Mouse (Mus musculus) heart, adult 11 months (tissue): Measurements from ENCODE around the gene Stat2.
"Not testable (repeated sequence)": the region's sequence is repeated elsewhere in the genome, so short reads cannot be mapped to it uniquely, and the experiment has no call there.

Experiments
- DNase-seq: peaks from one replicate; pipeline ENCODE4 v3.0.0; 2022

The Stat2 gene

DNA sequence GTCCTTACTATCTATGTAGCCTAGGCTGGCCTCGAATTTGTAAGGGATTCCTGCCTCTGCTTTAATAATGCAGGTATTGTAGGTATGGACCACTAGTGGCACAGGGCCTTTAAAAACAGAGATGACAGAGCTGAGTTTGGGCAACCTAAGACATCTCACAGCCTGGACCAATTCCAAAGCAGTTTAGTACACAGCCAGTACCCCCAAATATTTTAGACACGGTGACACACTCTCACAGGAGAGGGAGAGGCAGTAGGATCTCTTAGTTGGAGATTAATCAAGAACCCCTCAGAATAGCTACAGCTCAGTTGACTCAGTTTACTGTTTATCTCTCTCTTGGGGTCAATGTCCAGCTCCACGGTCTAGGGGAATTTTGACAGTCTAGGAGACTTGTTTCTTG, 32.0 kb downstream of the Stat2 start:
- DNase-seq, result no peak

DNA sequence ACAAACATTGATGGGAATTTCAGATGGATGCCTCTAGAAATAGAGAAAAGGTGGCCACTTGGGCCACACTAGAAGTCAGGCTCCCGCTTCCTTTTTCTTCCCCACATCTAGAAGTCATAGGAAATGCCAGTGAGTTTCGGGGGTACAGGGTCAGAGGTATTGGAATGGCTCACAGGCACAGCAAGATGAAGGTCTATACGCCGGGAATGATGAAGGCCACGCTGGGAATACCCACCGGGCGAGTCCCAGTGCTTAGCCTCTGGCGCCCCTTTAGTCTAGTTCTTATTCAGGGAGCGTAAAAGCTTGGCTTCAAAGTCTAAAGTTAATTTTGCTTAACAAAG, 32.4 kb downstream of the Stat2 start:
- DNase-seq, result no peak

DNA sequence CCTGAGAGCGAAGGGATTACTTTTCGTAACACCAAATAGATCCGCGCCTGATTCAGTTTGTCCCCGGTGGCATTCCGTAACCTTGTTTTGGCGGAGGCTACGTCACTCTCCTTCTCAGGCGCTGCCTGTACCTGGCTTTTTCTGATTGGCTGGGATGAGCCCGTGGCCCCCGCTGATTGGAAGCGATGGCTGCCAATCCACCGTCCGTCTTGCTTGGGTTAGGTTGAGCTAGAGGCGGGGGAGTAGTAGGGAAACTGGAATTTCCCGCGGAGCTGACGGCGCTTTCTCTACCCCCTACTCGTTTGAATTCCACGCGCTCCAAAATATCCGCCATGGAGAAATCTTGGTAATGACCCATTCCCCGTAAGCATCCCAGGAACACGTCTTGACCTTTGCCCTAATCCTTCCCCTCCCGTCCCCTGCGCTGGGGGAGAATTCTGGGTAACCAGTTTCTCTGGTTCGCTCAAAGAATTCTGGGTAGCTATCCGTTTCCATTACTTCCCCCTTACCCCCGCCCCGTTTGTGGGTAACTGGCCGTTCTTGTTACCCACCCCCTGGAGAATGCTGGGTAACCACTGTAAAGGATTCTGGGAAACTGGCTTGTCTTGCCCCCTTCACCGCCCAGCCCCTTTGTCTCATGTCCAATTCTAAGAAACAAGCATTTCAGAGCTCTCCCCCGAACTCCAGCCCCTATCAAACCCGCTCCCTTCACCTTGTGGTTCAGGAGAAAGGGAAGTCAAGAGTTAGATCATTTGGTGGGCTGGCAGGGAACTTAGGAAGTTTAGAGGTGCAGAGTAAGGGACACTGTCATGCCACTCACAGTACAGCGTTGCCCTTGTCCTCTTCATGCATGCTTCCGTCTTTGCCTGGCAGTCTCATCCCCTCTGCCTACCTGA, 33.0 kb downstream of the Stat2 start, which contains the start of gene Pan2:
Gene Pan2 (plus strand): TSS at position 210 of the 896 bp plus-strand sequence.
- peak; percentile 100 for DNase-seq

DNA sequence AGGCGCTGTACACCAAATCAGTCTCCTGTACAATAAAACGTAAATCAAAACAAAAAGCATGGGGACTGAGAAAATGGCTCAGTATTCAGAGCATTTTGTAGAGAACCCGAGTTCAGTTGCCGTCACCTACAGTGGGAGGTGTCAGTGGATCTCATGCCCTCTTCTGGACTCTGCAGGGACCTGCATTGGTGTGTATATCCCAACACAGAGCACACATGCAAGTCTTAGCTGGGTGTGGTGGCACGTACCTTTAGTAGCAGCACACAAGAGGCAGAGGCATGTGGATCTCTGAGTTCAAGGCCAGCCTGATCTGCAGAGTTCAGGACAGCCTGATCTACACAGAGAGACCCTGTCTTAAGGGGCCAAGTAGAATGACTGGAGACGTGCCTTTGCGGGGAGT, 39.3 kb downstream of the Stat2 start:
- no peak for DNase-seq

DNA sequence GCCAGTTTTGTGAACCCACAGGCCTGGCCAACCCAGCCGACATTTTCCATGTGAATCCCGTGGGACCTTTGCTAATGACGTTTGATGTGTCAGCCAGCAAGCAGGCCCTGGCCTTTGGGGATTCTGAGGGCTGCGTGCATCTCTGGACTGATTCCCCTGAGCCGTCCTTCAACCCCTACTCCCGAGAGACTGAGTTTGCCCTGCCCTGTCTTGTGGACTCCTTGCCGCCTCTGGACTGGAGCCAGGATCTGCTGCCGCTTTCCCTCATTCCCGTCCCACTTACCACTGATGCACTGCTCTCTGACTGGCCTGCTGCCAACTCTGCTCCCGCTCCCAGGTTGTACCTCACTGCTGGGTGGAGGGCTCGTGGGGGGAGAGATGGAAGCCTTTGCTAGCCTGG, 39.8 kb downstream of the Stat2 start:
- peak; percentile 89 for DNase-seq

DNA sequence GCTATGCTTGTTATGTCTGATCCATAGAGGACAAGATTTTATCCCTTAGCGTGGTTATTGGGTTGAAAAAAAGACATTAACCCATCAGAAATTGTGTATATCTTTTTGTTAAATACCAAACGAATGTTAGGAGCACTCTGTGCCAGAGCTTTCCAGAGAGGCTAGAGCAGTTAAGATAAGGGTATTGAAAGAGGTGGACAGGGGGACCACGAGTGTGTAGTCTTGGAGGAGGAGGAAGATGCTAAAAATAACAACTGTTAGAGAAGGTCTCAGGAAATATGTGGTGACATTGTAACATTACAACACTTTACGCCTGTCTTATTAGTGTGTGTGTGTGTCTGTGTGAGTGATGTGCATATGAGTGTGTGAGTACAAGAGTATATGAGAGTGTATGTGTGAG, 40.5 kb downstream of the Stat2 start:
- DNase-seq, result no peak

DNA sequence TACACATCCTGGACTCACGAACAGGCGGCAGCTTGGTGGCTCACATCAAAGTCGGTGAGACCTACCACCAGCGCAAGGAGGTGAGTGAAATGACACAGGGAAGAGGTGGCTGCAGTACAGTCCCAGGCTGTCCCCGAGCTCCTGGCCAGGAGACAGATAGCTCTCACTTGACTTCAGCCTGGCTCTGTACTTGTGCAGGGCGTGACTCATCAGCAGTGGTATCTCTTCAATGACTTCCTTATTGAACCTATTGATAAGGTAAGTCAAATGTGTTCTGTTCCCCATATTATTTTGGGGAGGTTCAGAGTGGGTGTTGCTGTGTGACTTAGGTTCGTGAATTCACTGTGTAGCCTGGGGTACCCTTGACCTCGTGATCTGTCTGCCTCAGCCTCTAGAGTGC, 45.2 kb downstream of the Stat2 start:
- DNase-seq, result no peak

DNA sequence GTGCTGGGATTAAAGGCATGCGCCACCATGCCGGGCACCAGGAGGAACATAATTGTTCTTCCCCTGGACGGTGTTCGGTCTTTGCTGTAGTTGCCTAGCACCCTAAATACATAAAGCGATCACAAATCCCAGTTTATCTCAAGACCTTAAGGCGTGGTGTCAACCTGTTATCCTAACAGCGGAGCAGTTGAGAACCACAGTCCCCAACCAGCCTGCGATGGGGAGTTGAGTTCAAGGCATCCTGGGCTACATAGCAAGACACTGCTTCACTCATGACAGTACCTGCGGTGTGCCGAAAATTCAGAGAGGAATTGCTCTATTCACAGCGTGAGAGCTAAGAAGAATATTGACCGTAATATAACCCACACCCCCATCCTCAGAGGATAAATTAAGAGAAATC, 51.3 kb downstream of the Stat2 start:
- DNase-seq, result no peak

DNA sequence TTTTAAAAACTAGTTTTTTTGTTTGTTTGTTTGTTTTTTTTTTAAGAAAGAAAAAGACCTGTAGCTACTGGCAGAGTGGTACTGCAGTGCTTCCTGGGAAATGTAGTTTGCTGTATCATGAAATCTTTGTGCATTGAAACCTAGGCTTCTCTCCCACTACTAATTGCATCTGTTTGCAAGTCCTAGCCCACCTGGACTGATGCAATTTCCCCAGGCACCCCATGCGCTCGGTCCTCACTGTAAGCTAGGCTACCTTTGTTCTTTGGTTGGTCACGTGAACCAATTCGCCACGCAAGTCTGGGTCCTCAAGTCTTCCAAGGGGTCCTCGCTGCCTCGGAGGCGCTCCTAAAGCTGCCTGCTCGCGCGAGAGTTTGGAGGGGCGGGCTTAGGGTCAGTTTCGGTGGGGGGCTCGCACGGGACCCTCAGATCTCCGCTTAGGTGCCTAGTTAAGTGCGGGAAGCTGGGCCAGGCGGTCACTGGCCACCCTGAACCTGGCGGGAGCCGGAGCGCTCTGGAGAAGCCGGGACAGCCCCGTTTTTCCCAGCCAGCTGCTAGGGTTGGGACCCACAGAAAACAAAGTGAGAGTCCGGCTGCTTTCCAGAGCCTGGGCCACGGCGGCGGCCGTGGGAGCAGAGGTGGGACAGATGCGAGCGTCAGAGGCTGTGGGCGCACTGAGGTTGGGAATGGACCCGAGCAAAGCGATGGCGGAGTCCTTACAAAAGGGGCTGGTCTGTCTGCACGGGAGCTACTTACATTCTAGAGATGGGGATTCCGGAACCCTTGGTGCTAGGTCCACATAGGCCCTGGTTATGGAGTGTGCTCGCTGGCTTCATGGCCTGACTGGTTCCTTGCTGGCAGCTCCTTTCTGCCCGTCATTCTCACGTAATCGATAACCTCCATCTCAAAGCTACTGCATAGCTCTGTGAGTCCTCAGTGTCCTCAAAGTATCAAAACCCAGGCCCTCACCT, 52.1 kb downstream of the Stat2 start, which contains the start of gene Cnpy2:
Gene Cnpy2 (plus strand): TSS at position 319 of the 968 bp plus-strand sequence.
- DNase-seq, result peak; percentile 98

DNA sequence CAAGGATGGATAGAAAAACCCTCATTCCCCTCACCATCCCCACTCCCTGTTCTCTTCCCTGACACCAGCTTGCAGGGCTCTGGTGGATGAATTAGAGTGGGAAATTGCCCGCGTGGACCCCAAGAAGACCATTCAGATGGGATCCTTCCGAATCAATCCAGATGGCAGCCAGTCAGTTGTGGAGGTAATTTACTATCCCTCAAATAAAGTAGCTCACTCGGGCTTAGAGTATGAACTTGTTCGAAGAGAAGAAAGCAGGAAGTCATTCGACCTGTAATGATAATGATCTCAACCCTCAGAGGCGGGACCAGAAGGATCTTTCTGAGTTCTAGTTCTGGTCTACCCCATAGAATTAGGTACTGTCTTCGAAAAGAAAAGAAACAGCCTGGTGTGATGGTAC, 53.2 kb downstream of the Stat2 start:
- DNase-seq, result no peak

DNA sequence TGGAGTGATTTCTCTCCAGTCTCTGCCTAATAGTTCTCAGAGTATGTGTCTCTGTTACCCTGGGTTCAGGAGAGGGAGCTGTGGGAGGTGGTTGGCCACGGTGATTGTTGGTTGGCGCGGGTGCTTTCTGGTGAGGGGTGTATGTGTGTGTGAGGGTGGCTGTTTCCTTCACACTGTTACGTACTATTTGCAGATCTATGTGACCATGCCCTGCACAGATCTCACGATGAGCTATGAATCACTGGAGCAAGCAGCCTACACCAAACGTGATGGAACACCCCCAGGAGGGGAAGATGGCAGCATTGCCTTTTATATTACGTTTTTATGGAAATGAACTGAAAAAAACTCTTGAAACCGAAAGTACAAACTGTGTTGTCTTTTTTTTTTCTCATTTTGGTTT, 56.5 kb downstream of the Stat2 start:
- no peak for DNase-seq

DNA sequence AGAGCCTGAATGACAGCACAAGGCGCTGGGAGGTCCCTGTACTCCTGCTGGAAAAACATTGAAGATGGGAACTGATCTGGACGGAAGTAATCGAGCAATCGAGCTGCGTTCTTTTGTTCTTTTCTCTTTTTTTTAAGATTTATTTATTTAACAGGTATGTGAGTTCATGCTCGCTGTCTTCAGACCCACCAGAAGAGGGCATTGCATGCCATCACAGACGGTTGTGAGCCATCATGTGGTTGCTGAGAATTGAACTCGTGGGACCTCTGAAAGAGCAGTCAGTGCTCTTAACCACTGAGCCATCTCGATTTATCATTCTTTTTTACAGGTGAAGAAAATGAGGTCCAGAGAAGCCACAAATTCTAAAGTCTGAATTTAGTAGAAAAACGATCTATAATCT, 57.3 kb downstream of the Stat2 start:
- DNase-seq, result no peak

DNA sequence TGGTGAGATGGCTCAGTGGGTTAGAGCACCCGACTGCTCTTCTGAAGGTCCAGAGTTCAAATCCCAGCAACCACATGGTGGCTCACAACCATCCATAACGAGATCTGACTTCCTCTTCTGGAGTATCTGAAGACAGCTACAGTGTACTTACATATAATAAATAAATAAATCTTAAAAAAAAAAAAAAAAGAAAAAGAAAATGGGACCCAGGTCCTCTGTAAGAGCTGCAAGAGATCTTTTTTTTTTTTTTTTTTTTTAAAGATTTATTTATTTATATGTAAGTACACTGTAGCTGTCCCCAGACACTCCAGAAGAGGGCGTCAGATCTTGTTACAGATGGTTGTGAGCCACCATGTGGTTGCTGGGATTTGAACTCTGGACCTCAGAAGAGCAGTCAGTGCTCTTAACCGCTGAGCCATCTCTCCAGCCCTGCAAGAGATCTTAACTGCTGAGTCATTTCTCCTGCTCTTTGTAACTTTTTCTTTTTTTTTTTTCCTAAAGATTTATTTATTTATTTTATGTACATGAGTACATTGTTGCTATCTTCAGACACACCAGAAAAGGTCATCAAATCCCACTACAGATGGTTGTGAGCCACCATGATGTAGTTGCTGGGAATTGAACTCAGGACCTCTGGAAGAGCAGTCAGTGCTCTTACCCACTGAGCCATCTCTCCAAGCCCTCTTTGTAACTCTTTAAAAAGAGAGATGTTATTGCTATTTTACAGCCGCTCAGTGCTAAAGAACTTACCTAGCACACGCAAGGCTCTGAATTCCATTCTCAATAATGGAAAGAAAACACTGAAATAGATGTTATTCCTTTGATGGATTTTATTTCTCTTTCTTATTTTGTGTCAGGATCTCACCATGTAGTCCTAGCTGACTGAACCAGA, 62.2 kb downstream of the Stat2 start:
- not testable (repeated sequence) for DNase-seq

DNA sequence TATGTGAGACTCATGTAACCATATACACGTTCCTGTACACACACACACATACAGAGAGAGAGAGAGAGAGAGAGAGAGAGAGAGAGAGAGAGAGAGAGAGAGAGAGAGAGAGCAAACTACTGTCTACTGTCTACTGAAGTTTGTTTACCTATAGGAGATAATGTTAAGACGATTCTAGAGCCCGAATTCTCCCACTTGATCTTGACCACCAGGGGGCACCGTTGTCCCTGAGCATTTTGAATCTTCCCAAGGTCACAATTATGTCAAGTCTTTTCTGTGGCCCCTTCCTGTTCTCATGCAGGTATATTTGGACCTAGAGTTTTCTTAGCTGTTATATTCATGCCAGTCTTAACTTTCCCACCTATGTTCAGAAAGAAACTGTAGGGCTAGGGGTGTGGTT, 65.2 kb downstream of the Stat2 start:
- DNase-seq, result no peak

DNA sequence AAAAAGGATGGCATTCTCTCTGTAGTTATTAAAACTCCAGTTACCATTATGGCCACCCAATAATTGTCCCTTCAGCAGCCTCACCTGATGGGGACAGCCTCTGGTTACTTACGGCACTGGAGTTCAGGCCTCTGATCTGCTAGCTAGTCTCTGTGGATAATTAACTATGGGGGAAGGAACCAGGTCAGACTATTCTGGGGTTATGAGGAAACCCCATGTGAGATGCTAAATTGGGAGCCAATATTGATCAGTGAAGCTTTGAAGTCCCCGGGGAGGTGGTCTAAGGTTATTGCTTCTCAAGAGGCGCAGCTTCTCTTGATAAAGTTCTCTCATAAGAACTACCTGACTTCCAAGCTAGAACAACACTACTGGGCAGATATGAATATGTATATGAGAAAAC, 65.8 kb downstream of the Stat2 start:
- DNase-seq, result no peak

DNA sequence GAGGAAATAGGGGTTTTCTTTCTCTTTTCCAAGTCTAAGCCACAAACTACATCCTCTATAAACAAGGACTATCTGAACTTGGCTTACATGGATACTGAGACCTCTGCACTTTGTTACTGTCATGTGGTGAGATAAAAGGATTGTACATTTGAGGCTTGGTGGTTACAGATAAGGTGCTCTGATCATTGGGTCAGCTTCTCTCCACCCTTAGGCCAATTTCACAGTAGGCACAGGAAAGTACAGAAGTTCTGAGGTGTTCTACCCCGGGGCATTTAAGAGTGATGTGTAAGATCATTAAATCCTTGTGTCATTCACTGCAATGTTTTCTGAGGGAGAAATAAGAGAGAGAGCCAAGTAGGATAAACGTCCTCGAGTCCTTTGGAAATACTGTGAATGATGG, 66.2 kb downstream of the Stat2 start:
- no peak for DNase-seq

DNA sequence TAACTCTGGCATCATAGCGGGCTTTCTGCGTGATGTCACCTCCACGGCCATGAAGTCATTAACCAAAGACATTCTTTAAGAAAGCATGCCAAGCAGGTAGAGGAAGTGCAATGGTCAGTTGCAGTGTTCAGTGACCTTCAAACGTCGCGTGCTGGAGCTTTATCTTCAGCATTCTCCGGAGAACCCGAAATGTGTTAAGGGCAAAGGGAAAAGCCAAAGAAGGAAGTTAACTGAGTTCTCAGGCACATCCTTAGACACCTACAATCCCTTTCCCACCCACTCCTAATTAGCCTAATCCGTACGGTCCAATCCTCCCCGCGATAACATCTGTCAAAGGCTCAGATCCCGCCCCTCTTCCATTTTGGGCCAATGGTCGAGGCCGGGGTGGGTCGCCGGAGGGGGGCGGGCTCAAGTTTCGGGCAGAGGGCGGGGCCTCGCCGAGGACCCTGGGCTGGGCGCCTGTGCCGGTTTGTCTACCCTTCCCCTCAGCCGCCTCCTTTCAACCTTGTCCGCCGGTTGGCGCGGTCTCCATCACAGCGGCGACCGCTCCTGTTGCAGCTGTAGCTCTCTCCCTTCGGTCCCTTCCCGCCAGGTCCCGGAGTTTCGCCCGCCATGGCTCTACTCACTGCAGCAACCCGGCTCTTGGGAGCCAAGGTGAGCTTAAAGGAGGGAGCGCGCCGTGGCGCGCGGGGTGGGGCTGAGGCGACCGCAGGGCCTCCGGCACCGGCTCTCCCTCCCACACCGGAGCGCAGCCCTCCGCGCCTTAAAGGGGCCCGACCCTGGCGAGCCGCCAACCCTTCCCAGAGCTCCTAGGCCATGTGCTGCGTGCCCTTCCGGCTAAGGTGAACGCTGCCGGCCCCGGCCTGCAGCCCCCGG, 67.2 kb downstream of the Stat2 start, which contains the start of gene Cs:
Gene Cs (plus strand): TSS at position 429 of the 876 bp plus-strand sequence.
- peak; percentile 99 for DNase-seq

DNA sequence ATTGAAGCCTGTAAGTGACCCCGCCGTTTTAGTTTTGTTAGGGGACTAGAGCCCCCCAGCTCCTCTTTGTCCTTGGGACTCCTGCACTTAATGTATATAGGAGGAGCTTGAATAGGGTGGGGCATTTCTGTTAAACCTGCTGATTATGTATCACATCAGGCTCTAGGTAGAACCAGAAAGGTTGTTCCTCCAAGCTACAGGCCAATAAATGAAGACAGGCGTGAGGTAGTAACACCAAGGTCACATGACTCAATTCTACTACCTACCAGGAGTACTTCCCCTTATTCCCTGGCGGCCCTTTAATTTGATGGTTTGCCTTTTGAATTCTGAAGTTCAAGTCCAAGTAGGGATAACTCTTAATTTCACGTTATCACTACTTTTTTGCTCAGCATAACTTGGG, 68.1 kb downstream of the Stat2 start:
- no peak for DNase-seq

DNA sequence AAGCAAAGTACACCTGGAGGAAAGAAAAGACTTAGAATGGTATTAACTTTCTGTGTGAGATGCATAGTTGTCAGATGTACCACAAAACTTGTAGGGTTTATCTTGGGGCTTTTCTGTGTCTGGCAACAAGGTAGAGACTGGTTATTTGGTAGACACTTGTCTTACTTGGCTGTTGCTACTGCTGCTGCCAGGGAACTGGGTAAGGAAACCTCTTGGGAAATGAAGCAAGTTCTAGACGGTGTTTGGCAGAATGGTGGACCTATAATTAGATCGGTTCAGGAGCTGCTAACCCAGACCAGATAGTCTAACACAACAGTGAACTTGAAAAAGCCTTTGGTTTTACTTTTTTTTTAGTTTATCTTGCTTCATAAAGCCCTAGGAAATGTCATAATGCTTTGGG, 68.6 kb downstream of the Stat2 start:
- no peak for DNase-seq

DNA sequence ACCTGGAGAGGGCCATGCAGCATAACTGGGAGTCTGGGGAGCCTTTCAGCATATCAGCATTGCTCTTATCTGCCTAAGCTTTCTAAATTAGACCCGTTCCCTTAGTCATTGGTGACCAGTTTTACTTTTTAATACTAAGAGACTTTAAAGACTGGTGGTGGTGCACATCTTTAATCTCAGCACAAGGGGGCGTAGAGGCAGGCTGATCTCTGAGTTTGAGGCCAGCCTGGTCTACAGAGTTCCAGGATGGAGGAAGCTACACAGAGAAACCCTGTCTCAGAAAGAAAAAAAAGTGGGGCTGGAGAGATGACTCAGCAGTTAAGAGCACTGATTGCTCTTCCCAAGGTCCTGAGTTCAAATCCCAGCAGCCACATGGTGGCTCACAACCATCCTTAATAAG, 69.9 kb downstream of the Stat2 start:
- DNase-seq, result no peak
